Mouse (Mus musculus): Measurements from ENCODE around the gene Stat5b.

Gene Stat5b

DNA sequence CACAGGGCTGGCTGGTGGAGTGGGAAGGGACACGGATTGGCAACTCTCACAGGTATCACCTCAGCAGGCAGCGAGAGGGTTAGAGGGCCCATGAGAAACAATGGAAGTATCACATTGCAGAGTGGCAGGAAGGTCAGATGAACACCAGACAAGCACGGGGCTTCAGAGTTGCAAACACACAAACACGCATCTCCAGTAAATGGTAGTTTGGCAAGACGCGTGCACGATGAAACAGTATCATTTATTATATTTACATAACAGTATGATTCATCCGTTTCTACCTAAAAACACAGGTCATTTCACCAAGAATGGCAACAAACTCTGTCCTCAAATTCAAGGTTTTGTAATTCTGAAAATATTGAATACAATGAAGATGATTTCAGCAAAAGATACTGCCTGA lies 11.0 kb downstream of the Stat5b start:
- DNase-seq = no peak

GRCm38 (mm10) chr11:100838894-100839293 lies 11.6 kb downstream of the Stat5b start:
- no peak for DNase-seq

GRCm38 (mm10) chr11:100836923-100837702 lies 13.4 kb downstream of the Stat5b start:
- DNase-seq = no peak

DNA sequence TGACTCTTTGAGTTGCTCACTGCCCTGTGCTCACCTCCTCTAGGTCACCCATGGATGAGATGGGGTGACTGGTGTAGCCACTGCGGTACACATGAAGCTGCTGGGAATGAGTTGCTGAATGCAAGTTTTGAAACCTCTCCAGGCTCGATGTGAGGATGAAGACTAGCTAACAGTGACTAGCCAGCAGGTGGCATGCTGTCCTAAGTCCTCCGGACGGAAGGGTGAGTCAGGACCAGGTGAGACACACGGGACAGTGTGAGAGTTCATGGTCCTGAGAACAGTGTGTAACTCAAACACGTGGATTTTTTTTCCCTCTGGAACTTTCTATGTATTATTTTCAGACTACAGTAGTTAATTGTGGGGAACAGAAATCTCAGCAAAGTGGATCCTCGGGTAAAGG lies 17.1 kb downstream of the Stat5b start:
- DNase-seq = no peak

- DNase-seq = no peak
Observed at GRCm38 (mm10) chr11:100831396-100831795, 19.1 kb downstream of the Stat5b start.

DNA sequence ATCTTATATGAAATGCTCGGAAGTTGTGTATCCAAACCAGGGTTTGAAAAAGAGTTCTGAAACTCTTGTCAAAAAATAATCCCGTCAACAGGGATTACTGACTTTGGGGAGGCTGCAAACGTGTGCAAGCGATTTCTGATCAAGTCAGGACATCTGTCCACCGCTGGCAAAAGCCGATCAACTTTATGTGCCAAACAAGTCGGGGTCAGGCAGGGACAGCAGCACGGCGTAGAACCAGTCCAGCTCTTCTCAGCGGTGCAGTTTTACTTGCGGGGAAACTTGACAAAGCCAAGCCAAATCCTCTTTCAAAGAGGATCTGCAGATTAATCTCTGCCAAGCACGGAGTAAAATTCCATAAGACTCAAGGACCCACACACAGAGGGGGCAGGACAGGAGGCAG lies 20.8 kb downstream of the Stat5b start:
- no peak for DNase-seq

GRCm38 (mm10) chr11:100828676-100829151 lies 21.8 kb downstream of the Stat5b start:
- DNase-seq = peak; percentile 35

- no peak for DNase-seq
Observed at GRCm38 (mm10) chr11:100826161-100826866, 24.2 kb downstream of the Stat5b start.

DNA sequence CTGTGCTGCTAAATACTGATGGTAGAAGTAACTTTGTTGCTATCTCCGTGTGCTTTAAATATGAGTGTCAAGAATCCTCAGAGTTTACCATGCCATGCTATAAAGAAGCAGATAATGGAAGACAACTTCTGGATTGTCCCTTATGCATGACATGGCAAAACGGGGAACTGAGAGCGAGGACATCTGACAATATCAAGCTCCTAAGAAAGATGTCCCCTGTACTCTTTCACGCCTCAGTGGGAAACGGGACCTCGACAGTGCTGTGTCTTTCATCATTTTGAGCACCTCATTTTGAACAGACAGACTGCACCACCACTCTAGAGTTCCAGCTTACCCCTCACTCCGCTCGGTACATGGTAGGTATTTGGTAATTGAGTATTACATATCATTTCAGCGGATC lies 25.1 kb downstream of the Stat5b start:
- DNase-seq = no peak

GRCm38 (mm10) chr11:100824496-100824895 lies 26.0 kb downstream of the Stat5b start:
- no peak for DNase-seq

GRCm38 (mm10) chr11:100823543-100824313 lies 26.8 kb downstream of the Stat5b start:
- DNase-seq = no peak

- DNase-seq = peak; percentile 57
Observed at GRCm38 (mm10) chr11:100822365-100822764, 28.2 kb downstream of the Stat5b start.

GRCm38 (mm10) chr11:100821605-100822220 lies 28.8 kb downstream of the Stat5b start:
- no peak for DNase-seq

GRCm38 (mm10) chr11:100820047-100820446 lies 30.5 kb downstream of the Stat5b start:
- DNase-seq = no peak

- no peak for DNase-seq
Observed at GRCm38 (mm10) chr11:100819626-100820025, 30.9 kb downstream of the Stat5b start.

DNA sequence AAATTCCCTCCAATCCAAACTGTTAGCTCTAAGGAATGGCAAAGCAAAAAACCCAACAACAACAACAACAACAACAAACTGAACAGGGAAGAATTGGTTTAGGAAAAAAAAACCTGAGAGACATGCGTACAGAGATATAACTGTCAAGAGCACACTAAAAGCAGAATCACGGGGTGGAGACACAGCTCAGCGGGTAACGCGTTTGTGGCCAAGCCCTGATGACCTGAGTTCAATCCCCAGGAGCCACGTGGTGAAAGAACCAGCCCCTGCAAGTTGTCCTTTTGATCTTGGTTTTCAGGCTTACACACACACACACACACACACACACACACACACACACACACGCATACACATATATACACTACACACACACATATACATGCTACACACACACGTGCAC lies 31.5 kb downstream of the Stat5b start:
- DNase-seq = no peak

GRCm38 (mm10) chr11:100818359-100819012 lies 32.0 kb downstream of the Stat5b start:
- no peak for DNase-seq

DNA sequence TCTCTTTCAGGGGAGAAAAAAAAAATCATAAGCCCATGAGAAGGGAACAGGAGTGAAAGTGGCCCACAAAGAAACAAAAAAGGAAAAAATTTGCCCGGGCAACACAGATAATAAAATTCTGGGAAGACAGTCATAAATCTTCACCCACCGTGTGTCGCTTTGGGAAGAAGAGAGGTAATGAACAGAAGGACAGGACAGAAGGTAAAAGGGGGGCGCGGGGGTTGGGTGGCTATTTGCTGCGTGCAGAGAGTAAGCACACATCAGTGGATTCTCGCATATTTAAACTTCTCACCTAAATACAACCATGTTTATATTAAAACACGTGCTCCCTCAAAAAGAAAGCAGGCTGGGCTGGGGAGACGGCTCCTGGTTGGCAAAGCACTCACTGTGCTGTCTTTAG lies 33.2 kb downstream of the Stat5b start:
- DNase-seq = no peak

DNA sequence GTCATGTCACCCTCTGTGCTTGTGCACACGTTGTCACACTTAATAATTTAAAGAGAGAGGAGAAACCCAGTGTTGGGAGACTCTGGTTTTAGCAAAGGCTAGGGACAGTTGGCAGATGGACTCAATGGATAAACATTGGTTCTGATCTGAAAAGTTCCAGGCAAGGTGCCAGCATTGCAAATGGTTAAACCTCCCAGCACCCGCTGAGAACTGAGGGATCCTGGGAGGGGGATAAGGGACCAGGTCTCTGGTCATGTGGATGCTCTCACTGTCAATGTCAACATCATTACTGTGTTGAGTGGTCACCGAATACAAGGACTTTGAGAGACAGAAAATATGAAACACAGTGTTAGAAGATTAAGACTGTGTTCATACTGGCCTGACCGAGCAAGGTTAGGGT lies 33.7 kb downstream of the Stat5b start:
- DNase-seq = peak; percentile 44

DNA sequence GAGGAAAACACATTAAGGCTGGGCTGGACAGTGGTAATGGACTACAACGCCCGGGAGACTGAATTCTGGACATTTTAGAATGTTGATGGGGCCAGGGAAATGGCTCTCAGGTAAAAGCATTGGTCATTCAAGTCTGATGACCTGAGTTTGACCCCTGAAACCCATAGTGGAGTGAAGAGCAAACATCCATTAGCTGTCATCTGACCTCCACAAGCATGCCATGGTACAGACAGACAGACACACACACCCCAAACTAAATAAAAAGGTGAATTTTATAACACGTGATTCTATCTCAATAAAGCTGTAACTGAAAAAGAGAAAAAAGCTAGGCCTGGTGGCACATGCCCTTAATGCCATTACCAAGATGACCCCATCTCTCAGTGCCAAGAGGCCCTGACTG lies 34.2 kb downstream of the Stat5b start:
- DNase-seq = no peak

DNA sequence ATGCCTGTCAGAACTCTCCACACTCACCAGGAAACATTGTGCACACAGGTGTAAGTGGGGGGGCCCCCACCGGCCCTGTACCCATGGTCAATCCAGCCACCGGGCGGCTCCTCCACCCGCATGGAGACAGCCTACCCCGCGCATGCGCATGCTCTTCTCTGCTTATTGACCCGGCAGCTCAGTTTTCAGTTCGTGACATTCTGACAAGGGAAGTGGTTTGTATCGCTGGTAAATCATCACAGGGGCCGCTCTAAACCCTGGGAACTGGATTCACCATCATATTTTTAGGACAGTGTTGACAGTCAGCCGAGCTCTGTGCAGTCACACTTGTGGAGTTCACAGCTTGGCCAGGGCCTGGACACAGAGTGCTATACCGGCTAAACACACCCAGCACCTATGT lies 36.0 kb downstream of the Stat5b start:
- DNase-seq = peak; percentile 83

DNA sequence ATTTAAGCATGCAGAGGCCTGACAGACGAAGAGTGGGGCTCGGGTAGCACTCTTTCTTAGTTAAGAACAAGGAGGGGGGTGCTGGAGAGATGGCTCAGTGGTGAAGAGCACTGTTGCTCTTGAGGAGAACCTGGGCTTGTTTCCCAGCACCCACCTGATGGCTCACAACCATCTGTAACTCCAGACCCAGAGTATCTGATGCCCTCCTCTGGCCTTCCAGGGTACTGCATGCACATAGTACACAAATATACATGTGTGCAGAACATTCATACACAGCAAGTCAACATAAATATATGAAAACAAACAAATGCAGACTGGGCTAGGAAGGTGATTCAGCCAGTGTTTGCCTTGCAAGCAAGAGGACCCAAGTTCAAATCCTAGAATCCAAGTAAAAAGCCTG lies 39.4 kb downstream of the Stat5b start:
- DNase-seq = no peak

DNA sequence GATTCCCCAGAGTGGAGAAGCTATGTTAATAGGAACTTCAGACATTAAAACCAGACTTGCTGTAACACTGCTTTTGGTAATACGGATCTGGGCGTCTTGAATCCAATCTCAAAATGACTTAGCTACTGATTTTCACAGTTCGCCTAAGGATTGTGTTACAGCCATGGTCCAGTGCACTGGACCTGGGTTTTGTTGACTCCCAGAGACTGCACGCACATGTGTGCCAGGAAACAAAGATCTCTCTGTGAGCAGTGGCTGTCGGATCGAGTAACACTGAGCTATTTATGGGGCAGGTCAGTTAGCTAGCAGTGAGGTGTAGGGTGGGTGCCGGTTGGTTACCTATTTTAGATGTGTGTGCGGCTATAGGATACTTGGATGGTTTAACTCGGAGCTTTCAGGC lies 40.0 kb downstream of the Stat5b start:
- peak; percentile 72 for DNase-seq
